Mouse (Mus musculus) lung, postnatal 10 days (tissue): ENCODE measurements around the gene Vmn1r21.
A peak's percentile ranks its signal among the peaks of the same experiment; 100 is the strongest.
"Not testable (repeated sequence)": the region's sequence is repeated elsewhere in the genome, so short reads cannot be mapped to it uniquely, and the experiment has no call there.

Experiments used
- DNase-seq: peaks from one replicate; pipeline ENCODE4 v3.0.0; 2021

Gene Vmn1r21

GRCm38 (mm10) chr6:57850286-57850685 is at the start of gene Vmn1r21:
TSS of gene Vmn1r21 (minus strand) at chr6:57850343.
- no peak for DNase-seq

- peak; percentile 51 for DNase-seq
These were observed 9.2 kb upstream of the Vmn1r21 start for GRCm38 (mm10) chr6:57859043-57860042.

- DNase-seq = not testable (repeated sequence)
These were observed 1.0 kb upstream of the Vmn1r21 start for GRCm38 (mm10) chr6:57851177-57851576.

- no peak for DNase-seq
These were observed 10.3 kb downstream of the Vmn1r21 start for GRCm38 (mm10) chr6:57839693-57840408.

GRCm38 (mm10) chr6:57825259-57825715 is 24.9 kb downstream of the Vmn1r21 start:
- no peak for DNase-seq

GRCm38 (mm10) chr6:57824422-57825258 is 25.5 kb downstream of the Vmn1r21 start, which contains the start of gene Vopp1:
TSS of gene Vopp1 (minus strand) at chr6:57825159.
- peak; percentile 72 for DNase-seq

GRCm38 (mm10) chr6:57823461-57823860 is 26.7 kb downstream of the Vmn1r21 start:
- DNase-seq = no peak

GRCm38 (mm10) chr6:57822648-57823410 is 27.3 kb downstream of the Vmn1r21 start:
- no peak for DNase-seq

- no peak for DNase-seq
These were observed 35.7 kb downstream of the Vmn1r21 start for GRCm38 (mm10) chr6:57814436-57814940.

- DNase-seq = no peak
These were observed 38.1 kb downstream of the Vmn1r21 start for GRCm38 (mm10) chr6:57811748-57812730.

GRCm38 (mm10) chr6:57805218-57806069 is 44.7 kb downstream of the Vmn1r21 start:
- no peak for DNase-seq

- no peak for DNase-seq
These were observed 47.0 kb downstream of the Vmn1r21 start for GRCm38 (mm10) chr6:57803130-57803529.

GRCm38 (mm10) chr6:57798986-57799385 is 51.2 kb downstream of the Vmn1r21 start:
- DNase-seq = no peak

- DNase-seq = no peak
These were observed 53.2 kb downstream of the Vmn1r21 start for GRCm38 (mm10) chr6:57796853-57797423.

- DNase-seq = peak; percentile 34
These were observed 54.3 kb downstream of the Vmn1r21 start for GRCm38 (mm10) chr6:57795835-57796234.
